Mouse (Mus musculus): ENCODE results near the gene Arntl2. TPM values are rescaled to one million over a fixed set of nuclear protein-coding genes. Genes with fewer than 3 reads are reported as not detected.
A peak's percentile ranks its signal among the peaks of the same experiment; 100 is the strongest.
"Not testable (repeated sequence)": the region's sequence is repeated elsewhere in the genome, so short reads cannot be mapped to it uniquely, and the experiment has no call there.

Arntl2 gene
- total RNA-seq, 2 experiments from 2014 or later, result 0.67 to 1.2 TPM

- no peak for DNase-seq (ENCODE audit: low spot score in 2 of 2)
Measured at GRCm38 (mm10) chr6:146845347-146845746, 49.5 kb downstream of the Arntl2 start.

GRCm38 (mm10) chr6:146845961-146846750 is 50.3 kb downstream of the Arntl2 start:
- peak in 1 of 2 experiments; percentile 38 for DNase-seq (ENCODE audit: low spot score in 2 of 2)

- no peak for DNase-seq (ENCODE audit: low spot score in 2 of 2)
Measured at GRCm38 (mm10) chr6:146847402-146847801, 51.5 kb downstream of the Arntl2 start.

- no peak for DNase-seq (ENCODE audit: low spot score in 2 of 2)
Measured at GRCm38 (mm10) chr6:146848281-146848680, 52.4 kb downstream of the Arntl2 start.

- no peak for DNase-seq (ENCODE audit: low spot score in 2 of 2)
Measured at GRCm38 (mm10) chr6:146850050-146850449, 54.2 kb downstream of the Arntl2 start, which contains the start of gene Smco2. Smco2 (plus strand) TSS chr6:146850104.

GRCm38 (mm10) chr6:146851916-146852315 is 56.1 kb downstream of the Arntl2 start:
- no peak for DNase-seq (ENCODE audit: low spot score in 2 of 2)

- DNase-seq (ENCODE audit: low spot score in 2 of 2), result no peak
Measured at GRCm38 (mm10) chr6:146852739-146853138, 56.9 kb downstream of the Arntl2 start.

- DNase-seq (ENCODE audit: low spot score in 2 of 2), result no peak
Measured at GRCm38 (mm10) chr6:146855185-146855584, 59.3 kb downstream of the Arntl2 start.

GRCm38 (mm10) chr6:146857386-146857785 is 61.5 kb downstream of the Arntl2 start:
- no peak for DNase-seq (ENCODE audit: low spot score in 2 of 2)

- DNase-seq (ENCODE audit: low spot score in 2 of 2), result no peak
Measured at GRCm38 (mm10) chr6:146863154-146863553, 67.3 kb downstream of the Arntl2 start.

GRCm38 (mm10) chr6:146864370-146864769 is 68.5 kb downstream of the Arntl2 start:
- DNase-seq (ENCODE audit: low spot score in 2 of 2), result not testable (repeated sequence)

- DNase-seq (ENCODE audit: low spot score in 2 of 2), result no peak
Measured at GRCm38 (mm10) chr6:146865701-146866100, 69.8 kb downstream of the Arntl2 start.

GRCm38 (mm10) chr6:146871975-146872374 is 76.1 kb downstream of the Arntl2 start:
- no peak for DNase-seq (ENCODE audit: low spot score in 2 of 2)

GRCm38 (mm10) chr6:146874415-146874814 is 78.6 kb downstream of the Arntl2 start:
- DNase-seq (ENCODE audit: low spot score in 2 of 2), result no peak

- DNase-seq (ENCODE audit: low spot score in 2 of 2), result no peak
Measured at GRCm38 (mm10) chr6:146876820-146877219, 81.0 kb downstream of the Arntl2 start.

GRCm38 (mm10) chr6:146877425-146878045 is 81.7 kb downstream of the Arntl2 start:
- DNase-seq (ENCODE audit: low spot score in 2 of 2), result no peak

- DNase-seq (ENCODE audit: low spot score in 2 of 2), result no peak
Measured at GRCm38 (mm10) chr6:146878926-146879325, 83.1 kb downstream of the Arntl2 start.

GRCm38 (mm10) chr6:146879856-146880255 is 84.0 kb downstream of the Arntl2 start:
- no peak for DNase-seq (ENCODE audit: low spot score in 2 of 2)

- DNase-seq (ENCODE audit: low spot score in 2 of 2), result no peak
Measured at GRCm38 (mm10) chr6:146880296-146880695, 84.4 kb downstream of the Arntl2 start.

GRCm38 (mm10) chr6:146881896-146882770 is 86.3 kb downstream of the Arntl2 start:
- no peak for DNase-seq (ENCODE audit: low spot score in 2 of 2)
